Mouse (Mus musculus) neural tube, embryonic 13.5 days (tissue): ENCODE measurements around the gene Lamtor1. TPM values are rescaled to one million over a fixed set of nuclear protein-coding genes. Genes with fewer than 3 reads are reported as not detected.

Source experiments
- ATAC-seq: fragments of 200-750 bp; cut with Nextera tagmentation; 2 replicates; pipeline ENCODE4 v1.8.0; 2017; ENCODE audit warnings: low read depth, mild to moderate bottlenecking, moderate TSS enrichment, moderate library complexity
- H3K27ac ChIP-seq: fragments of 300-500 bp; sonication (generic); replicated peaks from 2 replicates; pipeline ENCODE4 v1.5.1; 2015; ENCODE audit warnings: moderate library complexity, mild to moderate bottlenecking, inconsistent platforms
- H3K27me3 ChIP-seq: fragments of 300-500 bp; sonication (generic); 2 replicates; pipeline ENCODE4 v1.6.1; 2015; ENCODE audit warnings: mild to moderate bottlenecking, inconsistent platforms
- H3K36me3 ChIP-seq: fragments of 300-500 bp; sonication (generic); 2 replicates; pipeline ENCODE4 v1.6.1; 2015; ENCODE audit warnings: mild to moderate bottlenecking, inconsistent platforms
- H3K4me1 ChIP-seq: fragments of 300-500 bp; sonication (generic); replicated peaks from 2 replicates; pipeline ENCODE4 v1.6.1; 2015; ENCODE audit warnings: inconsistent platforms
- H3K4me2 ChIP-seq: fragments of 300-500 bp; sonication (generic); 2 replicates; pipeline ENCODE4 v1.6.1; 2015; ENCODE audit warnings: inconsistent platforms, mild to moderate bottlenecking, moderate library complexity
- H3K4me3 ChIP-seq: fragments of 300-500 bp; sonication (generic); 2 replicates; pipeline ENCODE4 v1.5.1; 2015; ENCODE audit warnings: mild to moderate bottlenecking, inconsistent platforms
- H3K9ac ChIP-seq: fragments of 300-500 bp; sonication (generic); 2 replicates; pipeline ENCODE4 v1.6.1; 2015; ENCODE audit warnings: moderate library complexity, mild to moderate bottlenecking, inconsistent platforms
- H3K9me3 ChIP-seq: fragments of 300-500 bp; sonication (generic); 2 replicates; pipeline ENCODE4 v1.6.1; 2016; ENCODE audit warnings: inconsistent platforms
- WGBS: fragments of 180-500 bp; shearing (Covaris S2); methylation state at CpG from one replicate; pipeline ENCODE4 v1.1.7; 2015; 5-methylcytosine and 5-hydroxymethylcytosine counted together
- polyA plus RNA-seq: library from polyadenylated mRNA; unstranded; fragments of >200 nt; fragmentation: Nextera tagmentation; extraction: Ambion mirVana; gene quantifications from 2 replicates; pipeline ENCODE4 v1.2.1, GENCODE M21; 2015

Gene Lamtor1
- polyA plus RNA-seq, 1 experiment from 2014 or later = 139 TPM

DNA sequence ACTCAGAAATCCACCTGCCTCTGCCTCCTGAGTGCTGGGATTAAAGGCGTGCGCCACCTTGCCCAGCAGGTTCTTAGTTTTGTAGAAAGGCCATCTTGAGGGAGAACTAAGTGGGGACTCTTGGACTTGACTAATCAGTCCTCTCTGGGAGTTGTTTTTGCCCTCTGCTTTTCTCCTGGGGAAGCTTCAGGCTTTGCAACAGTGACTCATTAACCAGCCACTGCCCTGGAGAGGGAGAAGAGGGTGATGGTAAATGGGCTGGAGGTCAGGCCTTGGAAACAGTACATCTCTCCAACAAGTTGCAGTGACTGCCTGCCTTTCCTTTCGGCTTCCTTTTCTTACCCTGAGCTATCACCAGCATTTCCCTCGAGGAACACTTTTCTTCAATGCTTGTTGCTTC lies 58.8 kb downstream of the Lamtor1 start:
- Histone ChIP-seq H3K9me3 (no peaks in the 10 kb centered on the region), H3K4me3 (no peak overlapping the region), H3K9ac (no peak overlapping the region), H3K27ac (no peak overlapping the region), H3K4me2 (no peak overlapping the region), H3K4me1 (peaks cover 23% of the 10 kb centered on the region), H3K36me3 (no peaks in the 10 kb centered on the region), H3K27me3 (no peaks in the 10 kb centered on the region)
- no peak for ATAC-seq
- WGBS = 90% methylated on average over 4 of the region's 4 CpGs

DNA sequence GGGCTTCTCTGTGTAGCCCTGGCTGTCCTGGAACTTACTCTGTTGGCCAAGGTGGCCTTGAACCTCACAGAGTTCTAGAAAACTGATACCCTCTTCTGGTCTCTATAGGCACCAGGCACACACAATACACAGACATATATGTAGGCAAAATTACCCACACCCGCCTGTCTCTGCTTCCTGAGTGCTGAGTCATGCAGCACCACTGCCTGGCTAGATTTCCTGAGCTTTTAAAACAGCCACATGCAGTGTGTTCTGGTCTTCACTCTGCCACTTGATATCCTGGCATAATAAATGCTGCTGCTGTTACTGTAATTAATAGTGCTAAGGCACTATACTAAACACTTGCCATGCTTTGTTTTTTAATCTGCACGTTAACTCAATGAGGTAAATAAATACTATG lies 59.9 kb downstream of the Lamtor1 start:
- Histone ChIP-seq H3K4me2 (no peak overlapping the region), H3K4me1 (peaks cover 14% of the 10 kb centered on the region), H3K27me3 (no peaks in the 10 kb centered on the region), H3K4me3 (no peak overlapping the region), H3K36me3 (no peaks in the 10 kb centered on the region), H3K9ac (no peak overlapping the region), H3K27ac (no peak overlapping the region), H3K9me3 (no peaks in the 10 kb centered on the region)
- whole genome bisulfite sequencing = 77% methylated on average over 2 of the region's 2 CpGs
- no peak for ATAC-seq

DNA sequence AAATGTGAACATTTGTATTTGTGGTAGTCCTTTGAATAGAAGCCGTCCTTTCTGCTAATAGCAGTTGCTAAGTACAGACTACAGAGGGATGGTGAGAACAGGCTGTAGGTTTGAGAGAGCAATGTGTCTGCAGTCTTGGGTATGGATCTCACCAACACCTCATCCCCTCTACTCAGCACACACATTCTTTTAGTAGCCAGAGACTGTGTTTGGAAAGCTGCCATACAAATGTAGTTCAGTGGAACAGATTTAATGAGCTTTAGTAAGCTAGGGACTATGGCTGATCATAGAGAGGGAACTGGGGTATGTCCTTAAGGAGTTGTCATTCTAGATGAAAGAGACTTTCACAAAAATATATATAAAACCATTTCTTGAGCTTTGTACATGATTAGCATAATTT lies 61.6 kb downstream of the Lamtor1 start:
- Histone ChIP-seq H3K4me1 (peaks cover 26% of the 10 kb centered on the region), H3K4me3 (no peak overlapping the region), H3K27me3 (no peaks in the 10 kb centered on the region), H3K4me2 (no peak overlapping the region), H3K9me3 (no peaks in the 10 kb centered on the region), H3K9ac (no peak overlapping the region), H3K27ac (no peak overlapping the region), H3K36me3 (no peaks in the 10 kb centered on the region)
- 97% methylated on average over 1 of the region's 1 CpGs for WGBS
- no peak for ATAC-seq

DNA sequence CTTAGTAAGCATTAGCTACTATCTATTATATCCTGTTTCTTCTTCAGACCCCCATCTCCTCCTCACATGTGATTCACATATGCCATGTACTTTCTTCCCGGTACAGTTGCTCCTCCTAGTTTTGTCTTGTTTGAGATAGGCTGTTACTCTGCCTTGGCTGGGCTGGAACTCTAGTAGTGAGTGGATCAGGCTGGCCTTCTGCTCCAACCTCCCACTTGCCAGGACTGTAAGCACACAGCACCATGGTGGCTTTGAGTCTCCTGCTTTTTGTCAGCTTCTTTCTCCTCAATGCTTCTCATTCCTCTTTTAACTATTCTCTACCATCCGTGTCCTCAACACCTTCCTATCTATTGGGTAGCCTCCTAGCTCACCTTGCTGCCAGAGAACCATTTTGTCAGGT lies 63.0 kb downstream of the Lamtor1 start:
- no peak for ATAC-seq

DNA sequence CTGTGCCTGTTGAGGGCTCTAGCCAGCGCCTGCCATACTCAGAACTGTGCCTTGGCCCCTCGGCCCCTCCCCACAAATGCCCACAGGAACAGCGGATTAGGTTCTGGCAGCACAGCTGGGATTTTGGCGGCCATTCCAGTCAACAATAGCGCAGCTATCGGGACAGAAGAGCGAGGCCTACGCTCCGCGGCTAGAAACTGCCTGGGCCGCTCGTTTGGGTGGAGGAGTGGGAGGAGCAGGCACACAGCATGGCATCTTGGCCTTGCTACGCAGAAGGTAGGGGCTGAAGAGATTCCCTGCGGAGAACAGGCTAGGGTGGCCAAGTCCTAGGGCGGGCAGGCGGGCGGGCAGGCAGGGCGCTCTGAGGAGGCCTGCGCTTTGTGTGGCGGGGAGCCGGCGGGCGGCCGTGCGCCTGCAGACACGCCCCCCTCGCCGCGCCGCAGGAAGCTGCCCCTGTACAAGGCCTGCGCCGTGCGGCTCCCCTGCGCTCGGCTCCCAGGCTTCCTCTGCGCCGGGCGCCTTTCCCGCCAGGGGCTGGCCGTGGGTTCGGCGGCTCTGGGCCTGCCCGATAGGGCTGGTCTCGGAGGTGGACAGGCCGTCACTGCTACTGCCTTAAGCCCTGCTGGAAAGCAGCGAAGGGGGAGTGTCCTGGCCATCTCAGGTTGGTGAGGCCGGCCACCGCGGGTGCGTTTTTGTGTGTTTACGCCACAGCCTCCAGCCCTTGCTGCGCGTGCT lies 64.2 kb downstream of the Lamtor1 start:
- no peaks in the 10 kb centered on the region for H3K27me3 ChIP-seq
- peak overlapping the region; percentile 64 for H3K4me3 ChIP-seq
- peak; percentile 92 for ATAC-seq
- peak overlapping the region; percentile 99 for H3K27ac ChIP-seq
- no peaks in the 10 kb centered on the region for H3K9me3 ChIP-seq
- peak overlapping the region; percentile 89 for H3K9ac ChIP-seq
- WGBS = under 1% methylated on average over 52 of the region's 53 CpGs
- peak overlapping the region; percentile 72 for H3K4me2 ChIP-seq
- H3K4me1 ChIP-seq = peaks cover 52% of the 10 kb centered on the region
- no peaks in the 10 kb centered on the region for H3K36me3 ChIP-seq

More for the DNA sequence above, 63.0 kb downstream of the Lamtor1 start:
- 71% methylated on average over 2 of the region's 2 CpGs for WGBS
- no peaks in the 10 kb centered on the region for H3K27me3 ChIP-seq
- H3K36me3 ChIP-seq = no peaks in the 10 kb centered on the region
- peaks cover 41% of the 10 kb centered on the region for H3K4me1 ChIP-seq
- no peaks in the 10 kb centered on the region for H3K9me3 ChIP-seq
- H3K9ac ChIP-seq = peak overlapping the region; percentile 89
- H3K4me2 ChIP-seq = peak overlapping the region; percentile 72
- H3K4me3 ChIP-seq = peak overlapping the region; percentile 64; the same call in 1 of the 2 replicates
- H3K27ac ChIP-seq = peak overlapping the region; percentile 99

DNA sequence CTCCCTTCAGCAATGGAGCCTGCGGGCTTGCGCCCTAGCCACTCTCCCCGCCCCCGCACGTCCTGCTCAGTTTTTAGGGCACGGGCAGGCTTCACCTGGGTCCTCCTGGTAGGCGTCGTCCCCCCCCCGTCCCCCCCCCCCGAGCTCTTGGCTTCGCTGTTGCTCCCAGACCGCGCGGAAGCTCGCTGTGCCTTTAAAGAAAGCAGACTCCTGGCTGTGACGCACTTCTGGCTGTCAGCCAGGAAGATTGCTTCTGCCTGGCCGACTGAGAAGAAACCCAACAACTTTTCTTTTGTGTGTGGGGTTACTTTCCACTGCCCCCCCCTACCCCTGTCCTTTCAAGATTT lies 64.7 kb downstream of the Lamtor1 start:
- Histone ChIP-seq H3K9ac (peak overlapping the region; percentile 89), H3K4me1 (peaks cover 57% of the 10 kb centered on the region), H3K9me3 (no peaks in the 10 kb centered on the region), H3K36me3 (no peaks in the 10 kb centered on the region), H3K27ac (peak overlapping the region; percentile 99), H3K4me3 (peak overlapping the region; percentile 64), H3K27me3 (no peaks in the 10 kb centered on the region), H3K4me2 (peak overlapping the region; percentile 72)
- ATAC-seq = peak; percentile 81
- 0% methylated on average over 15 of the region's 17 CpGs for WGBS

DNA sequence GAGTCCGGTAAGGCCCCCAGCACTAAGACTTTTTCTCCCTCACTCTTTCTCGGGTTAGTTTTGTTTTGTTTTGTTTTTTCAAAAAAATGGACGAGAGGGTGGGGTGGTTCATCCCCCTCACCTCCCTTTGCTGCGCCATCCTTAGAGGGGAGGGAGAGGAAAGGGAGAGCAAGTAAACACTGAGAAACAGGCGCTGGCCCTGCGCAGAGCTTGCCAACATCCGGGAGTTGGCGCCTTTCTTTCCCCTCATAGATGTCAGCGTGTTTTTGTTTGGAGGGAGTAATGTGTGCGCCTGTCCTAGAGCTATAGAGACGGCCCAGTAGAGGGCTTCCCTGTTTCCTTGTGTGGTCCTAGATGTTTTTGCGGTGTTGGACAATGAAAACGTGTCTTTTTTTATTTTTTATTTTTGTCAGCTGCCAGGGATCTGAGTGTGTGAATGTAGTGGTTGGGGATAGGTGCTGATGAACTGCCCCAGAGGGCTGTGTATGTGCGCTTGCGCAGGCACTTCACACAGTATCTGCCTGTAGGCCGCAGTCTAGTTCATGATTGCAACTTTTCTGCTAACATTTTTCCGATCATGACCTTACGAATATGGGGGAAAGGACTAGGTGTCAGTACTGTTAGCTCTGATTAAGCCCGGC lies 65.2 kb downstream of the Lamtor1 start:
- Histone ChIP-seq H3K36me3 (no peaks in the 10 kb centered on the region), H3K4me3 (peak overlapping the region; percentile 64), H3K9me3 (no peaks in the 10 kb centered on the region), H3K27ac (peak overlapping the region; percentile 99), H3K4me1 (peaks cover 57% of the 10 kb centered on the region), H3K27me3 (no peaks in the 10 kb centered on the region), H3K4me2 (peak overlapping the region; percentile 72), H3K9ac (peak overlapping the region; percentile 89)
- WGBS = 5% methylated on average over 19 of the region's 19 CpGs
- ATAC-seq = peak; percentile 80

DNA sequence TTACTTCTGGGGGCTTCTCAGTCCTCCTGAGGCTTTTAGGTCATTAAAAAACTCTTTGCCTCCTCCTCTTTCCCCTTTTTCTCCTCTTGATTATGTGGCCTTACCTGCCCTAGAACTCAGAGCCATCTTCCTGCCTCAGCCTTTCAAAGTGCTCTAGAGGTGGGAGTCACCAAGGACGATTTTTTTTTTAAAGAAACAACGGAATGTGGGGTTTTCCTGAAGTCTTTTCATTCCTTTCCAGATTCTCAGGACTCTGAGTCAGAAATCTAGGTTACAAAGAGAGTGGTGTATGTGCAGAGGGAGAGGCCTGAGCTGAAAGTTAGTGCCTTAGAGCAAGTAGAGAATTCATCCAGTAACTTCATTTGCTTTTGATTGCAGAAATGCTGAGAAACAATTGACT lies 66.0 kb downstream of the Lamtor1 start:
- no peak for ATAC-seq
- Histone ChIP-seq H3K36me3 (no peaks in the 10 kb centered on the region; the same call in 1 of the 2 replicates), H3K27me3 (no peaks in the 10 kb centered on the region), H3K4me2 (peak overlapping the region; percentile 72), H3K4me1 (peaks cover 57% of the 10 kb centered on the region), H3K4me3 (peak overlapping the region; percentile 64), H3K9me3 (no peaks in the 10 kb centered on the region), H3K27ac (peak overlapping the region; percentile 99), H3K9ac (peak overlapping the region; percentile 89)
- 53% methylated on average over 2 of the region's 2 CpGs for WGBS

DNA sequence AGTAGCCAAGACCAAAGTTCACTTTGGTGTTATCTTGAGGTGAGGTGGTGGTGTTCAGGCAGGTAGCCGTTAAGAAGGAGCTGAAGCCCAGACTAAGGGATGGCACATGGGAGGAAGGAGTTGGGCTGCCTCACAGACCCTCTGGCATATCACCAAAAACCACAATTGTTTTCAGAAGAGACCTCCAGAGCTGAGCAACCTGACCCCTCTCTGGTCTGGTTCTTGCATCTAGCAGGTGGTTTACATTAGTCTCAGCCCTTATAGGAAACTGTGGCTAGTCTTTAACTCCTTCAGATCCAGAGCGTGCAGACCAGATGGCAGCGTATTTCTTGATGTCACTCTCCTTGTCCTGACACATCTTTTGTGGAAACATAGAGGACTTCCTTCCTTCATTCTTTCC lies 68.0 kb downstream of the Lamtor1 start:
- H3K4me1 ChIP-seq = peaks cover 52% of the 10 kb centered on the region
- H3K27ac ChIP-seq = no peak overlapping the region
- ATAC-seq = no peak
- H3K9me3 ChIP-seq = no peaks in the 10 kb centered on the region
- no peak overlapping the region for H3K9ac ChIP-seq
- no peaks in the 10 kb centered on the region for H3K27me3 ChIP-seq
- H3K4me3 ChIP-seq = no peak overlapping the region
- no peak overlapping the region for H3K4me2 ChIP-seq
- peaks cover 9% of the 10 kb centered on the region; the same call in 1 of the 2 replicates for H3K36me3 ChIP-seq
- 78% methylated on average over 3 of the region's 3 CpGs for WGBS

DNA sequence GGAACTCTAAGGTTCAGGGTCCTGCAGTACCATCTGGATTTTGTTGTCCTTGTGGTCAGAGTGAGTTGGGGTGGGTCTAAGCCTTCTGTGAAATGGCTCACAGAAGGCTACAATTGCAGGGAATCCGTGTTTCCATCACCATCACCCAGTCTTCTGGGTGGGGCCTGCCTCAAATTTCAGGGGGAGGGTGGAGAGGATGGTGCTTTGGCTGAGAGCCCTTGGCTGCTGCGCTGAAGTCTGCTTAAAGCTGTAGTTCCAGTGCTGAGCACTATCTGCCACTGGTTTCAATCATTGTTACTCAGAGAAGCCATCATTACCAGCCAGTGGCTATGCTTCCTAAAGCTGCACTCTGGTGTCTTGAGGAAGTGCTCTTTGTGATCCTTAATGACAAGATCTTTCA lies 68.8 kb downstream of the Lamtor1 start:
- Histone ChIP-seq H3K9ac (0 out of 2 replicates have a peak overlapping the region, but pooled peaks have one; percentile 22), H3K27ac (no peak overlapping the region), H3K4me1 (peaks cover 44% of the 10 kb centered on the region), H3K4me2 (no peak overlapping the region), H3K36me3 (peaks cover 9% of the 10 kb centered on the region; the same call in 1 of the 2 replicates), H3K4me3 (no peak overlapping the region), H3K9me3 (no peaks in the 10 kb centered on the region), H3K27me3 (no peaks in the 10 kb centered on the region)
- ATAC-seq = no peak
- WGBS = 65% methylated on average over 2 of the region's 2 CpGs
